9 mouse cellular contexts compared by ENCODE assay signal in the genomic region with DNA sequence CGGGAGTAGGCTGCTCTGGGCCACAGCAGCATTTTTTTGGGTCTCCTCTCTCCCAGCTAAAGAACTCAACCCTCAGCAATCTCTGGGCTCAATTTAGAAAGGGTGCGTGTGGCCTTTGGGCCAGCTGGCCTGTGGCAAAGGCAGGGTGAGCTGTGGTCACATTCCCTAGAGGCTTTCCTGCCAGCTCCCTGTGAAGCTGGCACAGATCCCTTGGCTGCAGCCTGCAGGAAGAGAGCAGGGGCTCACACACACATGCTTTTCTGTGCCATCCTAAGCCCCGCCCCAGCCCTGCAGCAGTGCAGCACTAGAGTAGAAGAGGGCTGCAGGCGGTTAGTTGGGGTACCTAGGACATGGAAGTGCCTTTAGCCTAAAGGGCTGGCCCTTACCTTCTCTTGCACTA. TPM values are rescaled to one million over a fixed set of nuclear protein-coding genes. Genes with fewer than 3 reads are reported as not detected.
DNase-seq lines count a peak whose midpoint lies in the region; ATAC-seq and TF ChIP-seq lines count a peak whose summit lies in the region.
"Had no signal": no experiment of that assay in that cellular context is flagged by ENCODE, and none has a peak within 500 bp of the region (broad histone marks: within the 10 kb centered on the region; RNA-seq: fewer than 3 reads in every experiment).

No protein-coding gene starts in this region.

- ATAC-seq in midbrain, embryonic 14.5 days (ENCODE audit: low FRiP score, low TSS enrichment), result no peak
- ATAC-seq in midbrain, postnatal 0 days (ENCODE audit: low FRiP score), result no peak
- ATAC-seq in forebrain, embryonic 14.5 days, result peak; percentile 56

- no peak for TF ChIP-seq CTCF in midbrain, postnatal 0 days (IDR thresholded peaks at IDR 0.05)

- WGBS in midbrain, embryonic 14.5 days, result 63% methylated on average over 4 of the region's 4 CpGs
- 60% methylated on average over 4 of the region's 4 CpGs for WGBS in midbrain, postnatal 0 days
- WGBS in forebrain, embryonic 14.5 days, result 50% methylated on average over 4 of the region's 4 CpGs
- 60% methylated on average over 4 of the region's 4 CpGs for WGBS in limb, embryonic 10.5 days

- no peak overlapping the region for H3K4me3 ChIP-seq in midbrain, embryonic 14.5 days (replicated peaks; ENCODE audit: low read depth, low read length)
- no peak overlapping the region for H3K4me3 ChIP-seq in midbrain, postnatal 0 days (ENCODE audit: low read depth, low read length)
- no peak overlapping the region for H3K4me3 ChIP-seq in forebrain, embryonic 14.5 days (ENCODE audit: low read depth, low read length)
- no peak overlapping the region for H3K4me3 ChIP-seq in limb, embryonic 10.5 days

- no peaks in the 10 kb centered on the region for H3K36me3 ChIP-seq in midbrain, embryonic 14.5 days (ENCODE audit: control insufficient read depth, insufficient read depth, low read length)
- no peaks in the 10 kb centered on the region for H3K36me3 ChIP-seq in midbrain, postnatal 0 days (ENCODE audit: insufficient read depth, low read length)
- no peaks in the 10 kb centered on the region for H3K36me3 ChIP-seq in forebrain, embryonic 14.5 days (ENCODE audit: control insufficient read depth, insufficient read depth, low read length)
- H3K36me3 ChIP-seq in limb, embryonic 10.5 days, result no peaks in the 10 kb centered on the region

- no peak overlapping the region for H3K4me2 ChIP-seq in midbrain, embryonic 14.5 days (ENCODE audit: low read length)
- H3K4me2 ChIP-seq in midbrain, postnatal 0 days (ENCODE audit: low read depth, low read length, poor library complexity, severe bottlenecking), result no peak overlapping the region
- no peak overlapping the region for H3K4me2 ChIP-seq in forebrain, embryonic 14.5 days (ENCODE audit: low read length)

- intact Hi-C loops in gastrocnemius, postnatal 36 days (cut with DNase I), result loop anchor here (10.0 kb wide), 1 partner anchor 298 kb away; a partner anchor contains a TSS

- no peaks in the 10 kb centered on the region; the same call in 1 of the 2 replicates for H3K27me3 ChIP-seq in midbrain, embryonic 14.5 days (ENCODE audit: control insufficient read depth, insufficient read depth, low read length)
- peaks cover 22% of the 10 kb centered on the region; the same call in 1 of the 2 replicates for H3K27me3 ChIP-seq in midbrain, postnatal 0 days (ENCODE audit: insufficient read depth, low read length)
- peaks cover 4% of the 10 kb centered on the region; the same call in 1 of the 2 replicates for H3K27me3 ChIP-seq in forebrain, embryonic 14.5 days (replicated peaks; ENCODE audit: control insufficient read depth, insufficient read depth, low read length)
- H3K27me3 ChIP-seq in limb, embryonic 10.5 days (ENCODE audit: low read depth, poor library complexity, severe bottlenecking), result peaks cover 100% of the 10 kb centered on the region

- H3K4me1 ChIP-seq in midbrain, embryonic 14.5 days (ENCODE audit: control insufficient read depth, insufficient read depth, low read length), result no peaks in the 10 kb centered on the region
- H3K4me1 ChIP-seq in midbrain, postnatal 0 days (ENCODE audit: insufficient read depth, low read length), result no peaks in the 10 kb centered on the region
- H3K4me1 ChIP-seq in forebrain, embryonic 14.5 days (ENCODE audit: control insufficient read depth, insufficient read depth, low read length), result peaks cover 6% of the 10 kb centered on the region; the same call in 1 of the 2 replicates
- H3K4me1 ChIP-seq in limb, embryonic 10.5 days, result peaks cover 26% of the 10 kb centered on the region

- DNase-seq in gastrocnemius, adult 18-20 months (ENCODE audit: low spot score), result peak; percentile 65
- DNase-seq in gastrocnemius, postnatal 36 days, result no peak
- peak; percentile 26 for DNase-seq in midbrain, embryonic 14.5 days
- no peak for DNase-seq in midbrain, postnatal 0 days (ENCODE audit: low spot score)
- DNase-seq in forebrain, embryonic 14.5 days (ENCODE audit: low spot score), result peak; percentile 66
- no peak for DNase-seq in limb, embryonic 10.5 days (ENCODE audit: low spot score)
- no peak for DNase-seq in frontal cortex, postnatal 10 days (ENCODE audit: low spot score in 2 of 2)
- DNase-seq in retina, postnatal 1 day, result no peak

- H3K27ac ChIP-seq in midbrain, embryonic 14.5 days (replicated peaks; ENCODE audit: low read depth, low read length), result no peak overlapping the region
- H3K27ac ChIP-seq in midbrain, postnatal 0 days (ENCODE audit: low read depth, low read length), result no peak overlapping the region
- H3K27ac ChIP-seq in forebrain, embryonic 14.5 days (ENCODE audit: low read depth, low read length), result no peak overlapping the region
- H3K27ac ChIP-seq in limb, embryonic 10.5 days, result peak overlapping the region; percentile 56; the same call in 1 of the 2 replicates
- H3K27ac ChIP-seq: liver, embryonic 14.5 days had no signal

- H3K9me3 ChIP-seq in midbrain, embryonic 14.5 days (ENCODE audit: control insufficient read depth, low read length), result no peaks in the 10 kb centered on the region
- H3K9me3 ChIP-seq in midbrain, postnatal 0 days (ENCODE audit: low read length), result no peaks in the 10 kb centered on the region
- no peaks in the 10 kb centered on the region for H3K9me3 ChIP-seq in forebrain, embryonic 14.5 days (replicated peaks; ENCODE audit: control insufficient read depth, low read length)
- H3K9me3 ChIP-seq in limb, embryonic 10.5 days (replicated peaks), result no peaks in the 10 kb centered on the region

- no peak overlapping the region for H3K9ac ChIP-seq in midbrain, embryonic 14.5 days (replicated peaks; ENCODE audit: low read length)
- H3K9ac ChIP-seq in midbrain, postnatal 0 days (replicated peaks; ENCODE audit: low read length, poor library complexity, severe bottlenecking), result no peak overlapping the region
- no peak overlapping the region for H3K9ac ChIP-seq in forebrain, embryonic 14.5 days (ENCODE audit: low read length)
- H3K9ac ChIP-seq: liver, embryonic 14.5 days had no signal

RNA-seq across cellular contexts. Expression of a gene that starts 38.7 kb away (rescaled TPM):
- total RNA-seq in gastrocnemius, adult 18-20 months (2021), result 10 to 100 TPM; 14.0 to 14.1 TPM
- total RNA-seq in gastrocnemius, postnatal 36 days (2021), result 10 to 100 TPM; 11.4 to 12.8 TPM
- polyA plus RNA-seq in midbrain, embryonic 14.5 days (2014; fragmentation: Nextera tagmentation; extraction: Ambion mirVana), result 327 and 333 TPM in 2 replicates
- total RNA-seq in midbrain, postnatal 0 days (2014; rRNA removed), result 250 and 271 TPM in 2 replicates
- 405 and 423 TPM in 2 replicates for polyA plus RNA-seq in midbrain, postnatal 0 days (2015; fragmentation: Nextera tagmentation; extraction: Ambion mirVana)
- 328 and 377 TPM in 2 replicates for polyA plus RNA-seq in forebrain, embryonic 14.5 days (2014; fragmentation: Nextera tagmentation; extraction: Ambion mirVana)
- polyA plus RNA-seq in limb, embryonic 10.5 days (2016; fragmentation: Nextera tagmentation; extraction: Ambion mirVana), result 175 and 184 TPM in 2 replicates

Comparison
In these comparisons a context has a peak if more than half of its experiments do, and no peak if none do; other contexts are left out.
1. DNase-seq: peak in gastrocnemius, adult 18-20 months (single experiment), midbrain, embryonic 14.5 days (single experiment) and forebrain, embryonic 14.5 days (single experiment); none in gastrocnemius, postnatal 36 days (0 of 2), midbrain, postnatal 0 days (single experiment), limb, embryonic 10.5 days (single experiment), frontal cortex, postnatal 10 days (0 of 2) and retina, postnatal 1 day (single experiment).